Mouse (Mus musculus): ENCODE measurements around the gene Vti1a.

GRCm38 (mm10) chr19:55626952-55627351 is 310.9 kb downstream of the Vti1a start:
- TF ChIP-seq CTCF (IDR thresholded peaks at IDR 0.05; ENCODE audit: borderline replicate concordance, insufficient read depth, low read length) (no peak), POLR2A (IDR thresholded peaks at IDR 0.05; ENCODE audit: low read depth, low read length) (no peak)
